Mouse (Mus musculus): ENCODE data around the gene Tm9sf2.

- no peak for TF ChIP-seq CTCF (IDR thresholded peaks at IDR 0.05; ENCODE audit: control insufficient read depth, insufficient read depth, insufficient replicate concordance, low read depth, low read length)
- no peak for TF ChIP-seq POLR2A (IDR thresholded peaks at IDR 0.05; ENCODE audit: control insufficient read depth, low read depth, low read length)
Measured at GRCm38 (mm10) chr14:122073422-122073821, 33.4 kb upstream of the Tm9sf2 start.

All from testis, adult 2 months (tissue).